Mouse (Mus musculus) neural tube, embryonic 12.5 days (tissue): ENCODE measurements around the gene Psmd3. TPM values are rescaled to one million over a fixed set of nuclear protein-coding genes. Genes with fewer than 3 reads are reported as not detected.
"Not testable (repeated sequence)": the region's sequence is repeated elsewhere in the genome, so short reads cannot be mapped to it uniquely, and the experiment has no call there.

ENCODE experiments used
- ATAC-seq: fragments of 200-750 bp; cut with Nextera tagmentation; 2 replicates; pipeline ENCODE4 v1.8.0; 2017; ENCODE audit warnings: low read depth, mild to moderate bottlenecking, moderate TSS enrichment, moderate library complexity; ENCODE audit not compliant: low FRiP score
- H3K27ac ChIP-seq: fragments of 300-500 bp; sonication (generic); 2 replicates; pipeline ENCODE4 v1.5.1; 2016
- H3K27me3 ChIP-seq: fragments of 300-500 bp; sonication (generic); replicated peaks from 2 replicates; pipeline ENCODE4 v1.6.1; 2016; ENCODE audit warnings: mild to moderate bottlenecking
- H3K36me3 ChIP-seq: fragments of 300-500 bp; sonication (generic); 2 replicates; pipeline ENCODE4 v1.6.1; 2016; ENCODE audit warnings: mild to moderate bottlenecking
- H3K4me1 ChIP-seq: fragments of 300-500 bp; sonication (generic); 2 replicates; pipeline ENCODE4 v1.6.1; 2016
- H3K4me2 ChIP-seq: fragments of 300-500 bp; sonication (generic); replicated peaks from 2 replicates; pipeline ENCODE4 v1.6.1; 2016; ENCODE audit warnings: mild to moderate bottlenecking
- H3K4me3 ChIP-seq: fragments of 300-500 bp; sonication (generic); 2 replicates; pipeline ENCODE4 v1.5.1; 2016
- H3K9ac ChIP-seq: fragments of 300-500 bp; sonication (generic); 2 replicates; pipeline ENCODE4 v1.6.1; 2016; ENCODE audit warnings: mild to moderate bottlenecking
- H3K9me3 ChIP-seq: fragments of 300-500 bp; sonication (generic); 2 replicates; pipeline ENCODE4 v1.6.1; 2016; ENCODE audit warnings: mild to moderate bottlenecking
- WGBS: fragments of 180-500 bp; shearing (Covaris S2); methylation state at CpG from one replicate; pipeline ENCODE4 v1.1.7; 2016; 5-methylcytosine and 5-hydroxymethylcytosine counted together
- polyA plus RNA-seq: library from polyadenylated mRNA; unstranded; fragments of >200 nt; fragmentation: Nextera tagmentation; extraction: Ambion mirVana; gene quantifications from 2 replicates; pipeline ENCODE4 v1.2.1, GENCODE M21; 2016

Gene Psmd3
- 231 and 234 TPM in 2 replicates for polyA plus RNA-seq

DNA sequence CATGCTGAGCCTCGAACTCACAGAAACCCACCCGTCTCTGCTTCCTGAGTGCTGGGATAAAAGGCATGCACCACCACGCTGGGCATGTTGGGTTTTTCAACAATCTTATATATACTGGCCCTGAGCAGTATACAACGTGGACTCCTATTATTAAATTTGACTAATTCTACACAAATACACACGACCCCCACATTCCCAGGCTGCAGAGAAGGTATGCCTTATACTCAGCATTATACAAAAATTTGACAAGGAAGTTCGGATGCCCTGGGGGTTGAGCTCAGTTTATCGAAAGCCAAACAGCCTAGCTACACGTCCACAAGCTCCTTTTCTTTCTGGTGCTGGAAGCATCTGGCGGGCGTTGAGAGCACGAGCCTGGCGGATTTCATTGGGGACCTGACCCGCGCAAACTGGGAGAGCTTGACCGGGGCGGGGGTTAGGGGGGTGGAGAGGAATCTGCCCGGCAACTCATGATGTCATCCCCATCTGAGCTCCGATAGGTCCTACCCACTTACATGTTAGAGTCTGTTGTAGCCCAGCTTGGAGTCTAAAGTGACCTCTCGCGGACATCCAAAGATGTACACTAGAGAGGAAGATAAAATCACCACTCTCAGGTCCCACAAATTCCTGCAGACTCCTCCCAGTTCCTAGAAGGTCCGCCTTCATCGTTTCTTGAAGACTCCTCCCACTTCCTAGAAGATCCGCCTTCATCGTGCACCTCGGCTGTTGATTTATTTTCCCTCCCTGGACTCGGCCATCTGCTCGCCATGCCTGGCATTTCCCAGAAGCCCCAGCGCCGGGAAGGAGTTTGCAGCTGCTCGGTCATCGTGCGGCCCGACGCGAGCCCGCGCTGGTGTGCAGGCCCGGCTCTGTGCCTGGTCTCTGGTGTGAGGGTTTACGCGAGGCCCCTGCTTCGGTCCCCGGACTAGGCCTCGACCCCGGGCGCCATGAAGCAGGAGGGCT lies at the start of gene Psmd3:
Psmd3 (plus strand) TSS at position 769 of the 960 bp plus-strand sequence.
- Histone ChIP-seq H3K9ac (peak within 1 kb of the TSS; percentile 99), H3K27ac (peak within 1 kb of the TSS; percentile 21), H3K27me3 (no peaks in the 10 kb centered on the region), H3K36me3 (peaks cover 22% of the 10 kb centered on the region), H3K4me3 (peak within 1 kb of the TSS; percentile 96), H3K9me3 (no peaks in the 10 kb centered on the region), H3K4me1 (peaks cover 7% of the 10 kb centered on the region), H3K4me2 (peak within 1 kb of the TSS; percentile 70)
- ATAC-seq = peak; percentile 95
- 6% methylated on average over 45 of the region's 45 CpGs for WGBS

DNA sequence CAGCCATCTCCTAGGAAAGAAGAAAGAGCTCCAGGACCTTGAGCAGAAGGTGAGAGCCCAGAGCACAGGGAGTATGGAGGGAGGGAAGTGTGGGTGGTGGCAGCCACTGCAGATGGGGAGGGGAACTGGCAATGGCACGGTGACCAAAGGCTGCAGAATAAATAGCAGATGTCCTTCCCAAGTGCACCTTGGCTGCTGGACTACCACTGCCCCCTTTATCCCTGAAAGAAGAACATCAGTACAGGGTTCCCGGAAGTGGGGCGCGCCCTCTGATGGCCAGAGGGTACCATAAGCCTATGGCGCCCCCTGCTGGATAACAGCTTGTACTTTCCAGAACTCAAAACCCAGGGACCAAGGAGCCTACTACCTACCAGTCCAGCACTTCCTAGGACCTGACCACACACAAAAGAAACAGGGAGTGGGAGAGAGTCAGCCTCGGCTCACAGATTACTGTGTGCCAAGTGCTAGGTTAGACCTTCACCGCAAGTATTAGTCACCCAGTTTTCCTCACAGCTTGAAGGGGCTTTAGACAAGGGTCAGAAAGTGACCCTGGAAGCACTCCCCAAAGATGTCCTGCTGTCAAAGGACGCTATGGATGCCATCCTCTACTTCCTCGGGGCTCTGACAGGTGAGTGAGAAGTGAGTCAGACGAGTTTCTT lies 46.9 kb upstream of the Psmd3 start:
- H3K4me2 ChIP-seq, ATAC-seq, H3K4me3 ChIP-seq, H3K36me3 ChIP-seq, H3K27me3 ChIP-seq, H3K9me3 ChIP-seq, H3K9ac ChIP-seq, H3K4me1 ChIP-seq, H3K27ac ChIP-seq: not testable (repeated sequence)
- 34% methylated on average over 10 of the region's 10 CpGs for WGBS

GRCm38 (mm10) chr11:98637501-98637900 lies 44.9 kb upstream of the Psmd3 start:
- Histone ChIP-seq H3K36me3 (no peaks in the 10 kb centered on the region), H3K4me1 (no peaks in the 10 kb centered on the region), H3K4me3 (no peak overlapping the region), H3K27me3 (no peaks in the 10 kb centered on the region), H3K27ac (no peak overlapping the region), H3K4me2 (no peak overlapping the region), H3K9ac (no peak overlapping the region), H3K9me3 (no peaks in the 10 kb centered on the region)
- no peak for ATAC-seq
- 76% methylated on average over 1 of the region's 1 CpGs for WGBS

GRCm38 (mm10) chr11:98640091-98640490 lies 42.3 kb upstream of the Psmd3 start:
- Histone ChIP-seq H3K9me3 (no peaks in the 10 kb centered on the region), H3K9ac (no peak overlapping the region), H3K27ac (no peak overlapping the region), H3K27me3 (no peaks in the 10 kb centered on the region), H3K4me2 (no peak overlapping the region), H3K4me1 (no peaks in the 10 kb centered on the region), H3K36me3 (no peaks in the 10 kb centered on the region), H3K4me3 (no peak overlapping the region)
- no peak for ATAC-seq
- 67% methylated on average over 5 of the region's 5 CpGs for WGBS

GRCm38 (mm10) chr11:98644757-98645156 lies 37.6 kb upstream of the Psmd3 start:
- 85% methylated on average over 3 of the region's 3 CpGs for WGBS
- no peak overlapping the region for H3K4me2 ChIP-seq
- H3K36me3 ChIP-seq = no peaks in the 10 kb centered on the region
- no peak overlapping the region for H3K9ac ChIP-seq
- no peak for ATAC-seq
- H3K4me3 ChIP-seq = no peak overlapping the region
- no peaks in the 10 kb centered on the region for H3K27me3 ChIP-seq
- no peaks in the 10 kb centered on the region for H3K4me1 ChIP-seq
- H3K27ac ChIP-seq = no peak overlapping the region
- no peaks in the 10 kb centered on the region for H3K9me3 ChIP-seq

DNA sequence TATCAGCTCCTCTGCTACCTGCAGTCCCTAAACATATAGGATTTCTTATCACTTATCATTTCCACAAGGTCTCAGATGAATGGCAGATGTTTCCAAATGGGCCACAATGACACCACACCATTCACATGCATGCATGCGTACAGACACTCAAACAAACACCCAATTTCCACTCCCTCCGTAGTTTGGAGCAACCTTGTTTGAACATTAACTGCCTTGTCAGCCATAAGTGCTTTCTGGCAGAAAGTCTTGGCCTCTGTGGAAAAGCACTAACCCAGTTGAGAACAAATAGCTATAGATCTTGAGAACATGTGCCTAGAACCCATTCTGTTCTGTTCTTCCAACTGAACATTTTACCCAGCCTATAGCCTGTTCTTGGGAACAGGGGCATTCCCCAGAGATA lies 36.4 kb upstream of the Psmd3 start:
- Histone ChIP-seq H3K9me3 (no peaks in the 10 kb centered on the region), H3K36me3 (no peaks in the 10 kb centered on the region), H3K27ac (no peak overlapping the region), H3K4me2 (no peak overlapping the region), H3K9ac (no peak overlapping the region), H3K4me1 (no peaks in the 10 kb centered on the region), H3K4me3 (no peak overlapping the region), H3K27me3 (no peaks in the 10 kb centered on the region)
- 79% methylated on average over 2 of the region's 2 CpGs for WGBS
- ATAC-seq = no peak

GRCm38 (mm10) chr11:98646459-98646858 lies 35.9 kb upstream of the Psmd3 start, which contains the start of gene Gsdma2:
Gsdma2 (plus strand) TSS chr11:98646759.
- ATAC-seq = no peak
- no peak within 1 kb of the TSS for H3K4me3 ChIP-seq
- WGBS = 69% methylated on average over 2 of the region's 2 CpGs
- H3K4me1 ChIP-seq = no peaks in the 10 kb centered on the region
- H3K9ac ChIP-seq = no peak within 1 kb of the TSS
- H3K27ac ChIP-seq = no peak within 1 kb of the TSS
- no peaks in the 10 kb centered on the region for H3K36me3 ChIP-seq
- no peak within 1 kb of the TSS for H3K4me2 ChIP-seq
- H3K27me3 ChIP-seq = no peaks in the 10 kb centered on the region
- H3K9me3 ChIP-seq = no peaks in the 10 kb centered on the region

- ATAC-seq, H3K27ac ChIP-seq, H3K9ac ChIP-seq, H3K4me2 ChIP-seq, H3K4me3 ChIP-seq, H3K36me3 ChIP-seq, H3K4me1 ChIP-seq, H3K9me3 ChIP-seq, H3K27me3 ChIP-seq: not testable (repeated sequence)
- WGBS = 12% methylated on average over 7 of the region's 7 CpGs
Observed at GRCm38 (mm10) chr11:98655076-98655475, 27.3 kb upstream of the Psmd3 start.

DNA sequence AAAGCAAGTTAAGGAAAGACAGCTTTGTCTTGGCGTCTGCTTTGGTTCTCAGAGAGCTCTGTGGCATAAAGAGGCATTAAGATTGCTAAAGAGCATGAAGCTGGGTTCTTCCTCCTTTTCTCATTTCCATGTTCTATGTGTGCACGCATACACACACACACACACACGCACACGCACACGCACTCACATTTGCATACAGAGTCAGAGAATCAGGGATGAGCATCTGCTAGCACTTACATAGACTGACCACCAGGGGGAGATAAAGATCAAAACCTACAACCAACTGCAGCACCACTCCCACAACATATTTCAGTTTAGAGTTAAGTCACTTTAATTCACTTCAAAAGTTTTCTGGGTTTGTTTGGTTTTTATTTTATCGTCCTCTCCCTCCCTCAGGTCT lies 21.8 kb upstream of the Psmd3 start:
- Histone ChIP-seq H3K9ac (no peak overlapping the region), H3K27ac (no peak overlapping the region; the same call in 1 of the 2 replicates), H3K36me3 (no peaks in the 10 kb centered on the region), H3K9me3 (no peaks in the 10 kb centered on the region), H3K4me2 (peak overlapping the region; percentile 36; the same call in 1 of the 2 replicates), H3K4me1 (no peaks in the 10 kb centered on the region), H3K27me3 (no peaks in the 10 kb centered on the region; the same call in 1 of the 2 replicates), H3K4me3 (no peak overlapping the region)
- WGBS = 8% methylated on average over 6 of the region's 6 CpGs
- no peak for ATAC-seq

DNA sequence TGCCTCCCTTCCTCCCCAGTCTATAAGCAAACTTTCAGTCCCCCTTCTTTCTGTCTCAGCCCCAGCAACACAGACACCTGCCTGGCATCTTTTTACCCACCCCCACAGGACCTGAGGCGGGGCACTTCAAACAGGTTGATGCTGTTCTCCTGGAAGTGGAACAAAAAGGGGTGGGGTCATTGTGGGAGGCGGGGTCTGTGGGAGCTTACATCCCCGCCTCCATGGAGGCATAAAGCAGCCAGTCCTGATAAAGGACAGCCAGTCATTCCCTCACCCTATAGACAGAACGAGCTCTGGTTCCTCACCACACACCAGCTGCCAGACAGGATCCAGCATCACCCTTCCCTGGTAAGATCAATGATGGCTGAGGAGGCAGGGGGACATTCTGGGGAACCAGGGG lies 18.3 kb upstream of the Psmd3 start, which contains the start of gene Gsdma:
Gsdma (plus strand) TSS at position 261 of the 400 bp plus-strand sequence.
- H3K4me1 ChIP-seq = no peaks in the 10 kb centered on the region
- WGBS = 27% methylated on average over 4 of the region's 4 CpGs

GRCm38 (mm10) chr11:98668984-98669383 lies 13.4 kb upstream of the Psmd3 start:
- Histone ChIP-seq H3K4me2 (no peak overlapping the region), H3K4me3 (no peak overlapping the region), H3K9me3 (no peaks in the 10 kb centered on the region), H3K9ac (no peak overlapping the region), H3K27me3 (peaks cover 8% of the 10 kb centered on the region), H3K36me3 (no peaks in the 10 kb centered on the region), H3K4me1 (no peaks in the 10 kb centered on the region), H3K27ac (no peak overlapping the region)
- no peak for ATAC-seq
- 66% methylated on average over 2 of the region's 2 CpGs for WGBS

More for the DNA sequence above, 18.3 kb upstream of the Psmd3 start, which contains the start of gene Gsdma:
- Histone ChIP-seq H3K9me3 (no peaks in the 10 kb centered on the region), H3K36me3 (no peaks in the 10 kb centered on the region), H3K27ac (no peak within 1 kb of the TSS), H3K27me3 (peaks cover 8% of the 10 kb centered on the region), H3K4me2 (no peak within 1 kb of the TSS), H3K9ac (no peak within 1 kb of the TSS), H3K4me3 (no peak within 1 kb of the TSS)
- ATAC-seq = no peak

- H3K27me3 ChIP-seq = peaks cover 8% of the 10 kb centered on the region
- H3K4me1 ChIP-seq = no peaks in the 10 kb centered on the region
- H3K9ac ChIP-seq = no peak overlapping the region
- no peak for ATAC-seq
- H3K36me3 ChIP-seq = no peaks in the 10 kb centered on the region
- H3K27ac ChIP-seq = no peak overlapping the region
- no peak overlapping the region for H3K4me3 ChIP-seq
- H3K4me2 ChIP-seq = no peak overlapping the region
- 78% methylated on average over 3 of the region's 3 CpGs for WGBS
- no peaks in the 10 kb centered on the region for H3K9me3 ChIP-seq
Observed at GRCm38 (mm10) chr11:98671284-98671815, 11.0 kb upstream of the Psmd3 start.
